Mouse (Mus musculus) neutrophil, adult 5-6 weeks (primary cell): Measurements from ENCODE around the gene Pced1b. TPM values are rescaled to one million over a fixed set of nuclear protein-coding genes. Genes with fewer than 3 reads are reported as not detected.
A peak's percentile ranks its signal among the peaks of the same experiment; 100 is the strongest.

Experiments used
- ATAC-seq: fragments of 151-379, 151-347 bp; 2 replicates; pipeline ENCODE4 v1.8.0; 2017; ENCODE audit warnings: mild to moderate bottlenecking, moderate TSS enrichment; ENCODE audit not compliant: insufficient number of reproducible peaks, poor library complexity, low FRiP score, severe bottlenecking; ENCODE audit errors: extremely low read depth
- total RNA-seq: library from RNA; stranded (forward); fragments of 200-1000 nt; gene quantifications from 2 replicates; pipeline ENCODE4 v1.2.3, GENCODE M21; 2017

Pced1b gene
- total RNA-seq, 1 experiment from 2014 or later = 21.4 TPM

GRCm38 (mm10) chr15:97281712-97282571, 35.0 kb downstream of the Pced1b start:
- ATAC-seq = no peak

GRCm38 (mm10) chr15:97282572-97282881, 35.6 kb downstream of the Pced1b start:
- no peak for ATAC-seq

- no peak for ATAC-seq
Observed at GRCm38 (mm10) chr15:97284201-97284600, 37.3 kb downstream of the Pced1b start.

- ATAC-seq = no peak
Observed at GRCm38 (mm10) chr15:97285665-97286212, 38.8 kb downstream of the Pced1b start.

- no peak for ATAC-seq
Observed at GRCm38 (mm10) chr15:97286731-97287130, 39.8 kb downstream of the Pced1b start.

- no peak for ATAC-seq
Observed at GRCm38 (mm10) chr15:97287436-97288143, 40.7 kb downstream of the Pced1b start.

GRCm38 (mm10) chr15:97288690-97289089, 41.8 kb downstream of the Pced1b start:
- ATAC-seq = no peak

GRCm38 (mm10) chr15:97289176-97289575, 42.3 kb downstream of the Pced1b start:
- ATAC-seq = no peak

- no peak for ATAC-seq
Observed at GRCm38 (mm10) chr15:97290351-97290750, 43.4 kb downstream of the Pced1b start.

- no peak for ATAC-seq
Observed at GRCm38 (mm10) chr15:97291291-97292050, 44.6 kb downstream of the Pced1b start.

GRCm38 (mm10) chr15:97307935-97308334, 61.0 kb downstream of the Pced1b start:
- ATAC-seq = no peak

- ATAC-seq = no peak
Observed at GRCm38 (mm10) chr15:97309533-97309932, 62.6 kb downstream of the Pced1b start.

- ATAC-seq = no peak
Observed at GRCm38 (mm10) chr15:97310251-97310650, 63.3 kb downstream of the Pced1b start.

- no peak for ATAC-seq
Observed at GRCm38 (mm10) chr15:97311211-97311610, 64.3 kb downstream of the Pced1b start.

GRCm38 (mm10) chr15:97311937-97312336, 65.0 kb downstream of the Pced1b start:
- 0 out of 2 replicates have a peak, but pooled peaks have one; percentile 16 for ATAC-seq

GRCm38 (mm10) chr15:97314720-97315421, 68.0 kb downstream of the Pced1b start:
- no peak for ATAC-seq

GRCm38 (mm10) chr15:97315422-97315757, 68.5 kb downstream of the Pced1b start:
- ATAC-seq = no peak

GRCm38 (mm10) chr15:97318365-97319001, 71.6 kb downstream of the Pced1b start:
- no peak for ATAC-seq
